Comparison of ENCODE assay signal across 1 mouse cellular context in the genomic region with DNA sequence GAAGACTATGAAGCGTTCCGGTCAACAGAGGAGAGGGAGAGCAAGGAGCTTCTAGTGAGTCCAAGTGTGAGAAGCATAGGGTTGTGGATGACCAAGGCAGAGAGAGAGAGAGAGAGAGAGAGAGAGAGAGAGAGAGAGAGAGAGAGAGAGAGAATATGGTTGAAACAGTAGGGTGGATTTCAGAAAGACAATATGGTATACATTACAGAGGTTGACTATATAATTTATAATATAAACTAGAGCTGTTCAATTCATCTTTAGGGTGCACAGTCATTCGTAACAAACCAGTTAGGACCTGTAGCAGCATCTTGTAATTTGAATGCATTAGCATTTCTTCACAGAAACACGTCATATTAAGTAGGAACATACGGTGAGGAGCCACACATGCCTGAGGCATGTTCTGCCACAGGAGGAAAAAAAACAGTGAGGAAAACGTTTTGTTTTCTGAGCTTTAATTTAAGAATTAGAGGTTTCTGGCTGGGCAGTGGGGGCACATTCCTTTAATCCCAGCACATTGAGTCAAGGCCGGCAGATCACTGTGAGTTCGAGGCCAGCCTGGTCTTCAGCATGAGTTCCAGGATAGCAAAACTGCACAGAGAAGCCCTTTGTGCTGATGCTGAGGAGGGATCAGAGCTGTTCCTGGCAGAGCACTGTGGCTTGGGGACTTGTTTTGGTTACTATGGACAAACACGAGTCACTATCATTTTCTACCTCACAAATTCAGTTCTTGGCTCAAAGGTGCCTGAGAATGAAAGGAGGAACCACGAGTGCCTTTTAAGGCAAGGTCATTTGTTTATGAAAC.
A peak's percentile ranks its signal among the peaks of the same experiment; 100 is the strongest.
TF ChIP-seq lines count a peak whose summit lies in the region.

No protein-coding gene starts in this region.

TF ChIP-seq in MEL, 35 proteins besides CTCF, POLR2A, EP300 and RAD21:
- peak; percentile 86 for TF ChIP-seq JUND (IDR thresholded peaks at IDR 0.05; ENCODE audit: low read depth, low read length)
- TF ChIP-seq KAT2A (conservative IDR thresholded peaks at IDR 0.05; ENCODE audit: low read depth, low read length), result no peak
- no peak for TF ChIP-seq GATA1 (IDR thresholded peaks at IDR 0.05; ENCODE audit: low read depth, low read length)
- no peak for TF ChIP-seq ETS1 (IDR thresholded peaks at IDR 0.05; ENCODE audit: low read depth, low read length)
- TF ChIP-seq MAFK (IDR thresholded peaks at IDR 0.05; ENCODE audit: borderline replicate concordance, low read depth, low read length), result no peak
